ENCODE assay signal across 21 mouse cellular contexts in genomic region chr6:50831725-50832124, GRCm38 (mm10).
DNase-seq lines count a peak whose midpoint lies in the region; ATAC-seq and TF ChIP-seq lines count a peak whose summit lies in the region.
"Had no signal": no experiment of that assay in that cellular context is flagged by ENCODE, and none has a peak within 500 bp of the region (broad histone marks: within the 10 kb centered on the region; RNA-seq: fewer than 3 reads in every experiment).

No protein-coding gene starts in this region.

- peak; percentile 16; the same call in 1 of the 2 replicates for TF ChIP-seq CTCF in gastrocnemius, adult 2 months (IDR thresholded peaks at IDR 0.05)
- TF ChIP-seq CTCF in layer of hippocampus, adult 2 months (conservative IDR thresholded peaks at IDR 0.05), result peak; percentile 62

- no peak for DNase-seq in gastrocnemius, adult 2 months
- no peak for DNase-seq in gastrocnemius, postnatal 36 days
- no peak for DNase-seq in layer of hippocampus, adult 2 months (ENCODE audit: low spot score in 2 of 2)
- DNase-seq in layer of hippocampus, adult 9-11 months, result no peak
- DNase-seq in lung, postnatal 36 days, result peak; percentile 8
- DNase-seq in lung, postnatal 10 days, result no peak
- DNase-seq: adrenal gland, postnatal 25 days; cerebellum, adult 8-10 months; cerebellum, postnatal 36 days; gastrocnemius, postnatal 10 days; heart, adult 18-20 months; heart, postnatal 36 days; kidney, adult 9 months; right cerebral cortex, postnatal 14 days; thymus, adult 18-20 months; thymus, postnatal 36 days had no signal

- intact Hi-C loops in gastrocnemius, adult 2 months (cut with DNase I), result no loop called here
- intact Hi-C loops in gastrocnemius, postnatal 36 days (cut with DNase I), result no loop called here

- ATAC-seq in erythroid progenitor cell, adult 5-6 weeks (replicated peaks; ENCODE audit: low FRiP score, poor library complexity, severe bottlenecking), result no peak
- ATAC-seq: forebrain, embryonic 14.5 days; inflammation-experienced regulatory T-cells, adult 6 months; midbrain, embryonic 13.5 days had no signal

- H3K27ac ChIP-seq in gastrocnemius, adult 2 months, result no peak overlapping the region
- no peak overlapping the region for H3K27ac ChIP-seq in layer of hippocampus, adult 2 months
- H3K27ac ChIP-seq: hindbrain, embryonic 14.5 days; midbrain, embryonic 13.5 days had no signal

- no peak overlapping the region for H3K4me3 ChIP-seq in gastrocnemius, adult 2 months
- H3K4me3 ChIP-seq in layer of hippocampus, adult 2 months, result no peak overlapping the region
- H3K4me3 ChIP-seq: midbrain, embryonic 13.5 days had no signal
